13 mouse cellular contexts compared by ENCODE assay signal in the genomic region with DNA sequence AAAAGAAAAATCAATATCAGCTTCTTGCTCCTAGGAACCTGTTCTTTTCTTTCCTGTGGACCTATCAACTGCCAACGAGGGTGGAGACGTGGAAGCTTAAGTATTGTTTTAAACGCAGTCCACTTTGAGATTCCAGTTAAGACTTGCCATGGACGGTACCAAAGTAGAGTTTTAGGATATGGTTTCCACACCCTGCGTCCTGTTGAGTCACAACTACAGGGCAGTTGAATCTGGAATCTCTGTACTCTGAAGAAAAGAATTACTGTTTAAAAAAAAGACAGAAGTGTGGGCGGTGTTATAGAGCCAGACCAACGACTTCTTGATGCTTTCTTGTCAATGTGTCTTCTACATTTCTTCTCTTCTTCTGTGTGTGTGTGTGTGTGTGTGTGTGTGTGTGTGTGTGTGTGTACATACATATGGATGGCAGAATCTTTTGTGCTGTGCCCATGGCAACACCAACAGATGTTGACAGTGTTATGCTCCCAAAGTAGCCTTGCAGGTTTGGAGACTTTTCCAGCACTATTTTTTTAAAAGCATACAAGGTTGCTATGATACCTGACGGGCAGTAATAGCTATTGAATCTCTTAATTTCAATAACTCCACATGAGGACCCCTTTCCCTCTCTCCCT.
DNase-seq lines count a peak whose midpoint lies in the region; ATAC-seq and TF ChIP-seq lines count a peak whose summit lies in the region.
"Had no signal": no experiment of that assay in that cellular context is flagged by ENCODE, and none has a peak within 500 bp of the region (broad histone marks: within the 10 kb centered on the region; RNA-seq: fewer than 3 reads in every experiment).

No protein-coding gene starts in this region.

- no peak overlapping the region for H3K9ac ChIP-seq in kidney, embryonic 15.5 days
- no peak overlapping the region for H3K9ac ChIP-seq in hindbrain, embryonic 11.5 days (ENCODE audit: low read depth, low read length)
- H3K9ac ChIP-seq in midbrain, embryonic 13.5 days (replicated peaks) = no peak overlapping the region
- H3K9ac ChIP-seq in stomach, postnatal 0 days (ENCODE audit: low read length) = no peak overlapping the region

- 69% methylated on average over 8 of the region's 8 CpGs for WGBS in kidney, embryonic 15.5 days
- WGBS in hindbrain, embryonic 11.5 days = 32% methylated on average over 8 of the region's 8 CpGs
- WGBS in midbrain, embryonic 13.5 days = 16% methylated on average over 8 of the region's 8 CpGs
- WGBS in stomach, postnatal 0 days = 42% methylated on average over 8 of the region's 8 CpGs

- no peak for ATAC-seq in kidney, embryonic 15.5 days (replicated peaks; ENCODE audit: low FRiP score)
- ATAC-seq in hindbrain, embryonic 11.5 days (ENCODE audit: low FRiP score) = peak; percentile 38; the same call in 1 of the 2 replicates
- ATAC-seq in midbrain, embryonic 13.5 days = peak; percentile 42
- peak; percentile 56; the same call in 1 of the 2 replicates for ATAC-seq in stomach, postnatal 0 days (ENCODE audit: low FRiP score, low TSS enrichment)
- no peak for ATAC-seq in inflammation-experienced regulatory T-cells, adult 6 months

- no peak for TF ChIP-seq EP300 in stomach, postnatal 0 days (optimal IDR thresholded peaks at IDR 0.05)

- no peaks in the 10 kb centered on the region for H3K27me3 ChIP-seq in kidney, embryonic 15.5 days
- H3K27me3 ChIP-seq in hindbrain, embryonic 11.5 days (ENCODE audit: control insufficient read depth, insufficient read depth, low read length) = peaks cover 37% of the 10 kb centered on the region
- peaks cover 74% of the 10 kb centered on the region for H3K27me3 ChIP-seq in midbrain, embryonic 13.5 days
- H3K27me3 ChIP-seq in stomach, postnatal 0 days (ENCODE audit: control insufficient read depth, insufficient read depth, low read length) = no peaks in the 10 kb centered on the region

- H3K4me3 ChIP-seq in kidney, embryonic 15.5 days (replicated peaks) = no peak overlapping the region
- H3K4me3 ChIP-seq in hindbrain, embryonic 11.5 days (ENCODE audit: low read depth, low read length) = no peak overlapping the region
- H3K4me3 ChIP-seq in midbrain, embryonic 13.5 days (replicated peaks) = no peak overlapping the region
- no peak overlapping the region for H3K4me3 ChIP-seq in stomach, postnatal 0 days (ENCODE audit: low read depth, low read length)

- H3K9me3 ChIP-seq in kidney, embryonic 15.5 days (replicated peaks) = no peaks in the 10 kb centered on the region
- no peaks in the 10 kb centered on the region for H3K9me3 ChIP-seq in hindbrain, embryonic 11.5 days (ENCODE audit: control insufficient read depth, low read length)
- H3K9me3 ChIP-seq in midbrain, embryonic 13.5 days = no peaks in the 10 kb centered on the region
- H3K9me3 ChIP-seq in stomach, postnatal 0 days (ENCODE audit: control insufficient read depth, low read length) = no peaks in the 10 kb centered on the region

- no peak for TF ChIP-seq CTCF in stomach, postnatal 0 days (IDR thresholded peaks at IDR 0.05; ENCODE audit: low read depth)

- no peaks in the 10 kb centered on the region for H3K36me3 ChIP-seq in kidney, embryonic 15.5 days
- H3K36me3 ChIP-seq in hindbrain, embryonic 11.5 days (ENCODE audit: control insufficient read depth, insufficient read depth, low read length) = no peaks in the 10 kb centered on the region
- H3K36me3 ChIP-seq in midbrain, embryonic 13.5 days = no peaks in the 10 kb centered on the region
- H3K36me3 ChIP-seq in stomach, postnatal 0 days (ENCODE audit: control insufficient read depth, insufficient read depth, low read length) = no peaks in the 10 kb centered on the region

- peaks cover 4% of the 10 kb centered on the region; the same call in 1 of the 2 replicates for H3K4me1 ChIP-seq in kidney, embryonic 15.5 days
- no peaks in the 10 kb centered on the region for H3K4me1 ChIP-seq in hindbrain, embryonic 11.5 days (replicated peaks; ENCODE audit: control insufficient read depth, insufficient read depth, low read length)
- peaks cover 20% of the 10 kb centered on the region for H3K4me1 ChIP-seq in midbrain, embryonic 13.5 days (replicated peaks)
- H3K4me1 ChIP-seq in stomach, postnatal 0 days (replicated peaks; ENCODE audit: control insufficient read depth, insufficient read depth) = no peaks in the 10 kb centered on the region

- H3K27ac ChIP-seq in kidney, embryonic 15.5 days = no peak overlapping the region
- no peak overlapping the region for H3K27ac ChIP-seq in hindbrain, embryonic 11.5 days (ENCODE audit: low read depth, low read length)
- peak overlapping the region; percentile 36; the same call in 1 of the 2 replicates for H3K27ac ChIP-seq in midbrain, embryonic 13.5 days
- H3K27ac ChIP-seq in stomach, postnatal 0 days (replicated peaks) = no peak overlapping the region

- peak overlapping the region; percentile 38; the same call in 1 of the 2 replicates for H3K4me2 ChIP-seq in kidney, embryonic 15.5 days
- H3K4me2 ChIP-seq in hindbrain, embryonic 11.5 days (replicated peaks; ENCODE audit: low read depth, low read length) = 0 out of 2 replicates have a peak overlapping the region, but pooled peaks have one; percentile 4
- H3K4me2 ChIP-seq in midbrain, embryonic 13.5 days (replicated peaks) = peak overlapping the region; percentile 45
- H3K4me2 ChIP-seq in stomach, postnatal 0 days (replicated peaks; ENCODE audit: low read depth) = peak overlapping the region; percentile 24

- DNase-seq in kidney, adult 8-10 months = no peak
- no peak for DNase-seq in hindbrain, embryonic 11.5 days (ENCODE audit: low spot score)
- DNase-seq in stomach, postnatal 0 days (ENCODE audit: low spot score) = no peak
- DNase-seq in cerebellum, adult 9-11 months = no peak
- DNase-seq in cerebellum, adult 8-10 months = no peak
- DNase-seq: adrenal gland, adult 8-10 months; heart, postnatal 10 days; kidney, postnatal 14 days; lung, adult 18-20 months; thymus, postnatal 36 days had no signal

Comparison
In these comparisons a context has a peak if more than half of its experiments do, and no peak if none do; other contexts are left out.
1. ATAC-seq: peak in hindbrain, embryonic 11.5 days (single experiment), midbrain, embryonic 13.5 days (single experiment) and stomach, postnatal 0 days (single experiment); none in kidney, embryonic 15.5 days (single experiment) and inflammation-experienced regulatory T-cells, adult 6 months (single experiment).
2. Peak in every context shown above with its lines, with median percentiles within 50 percentile points of each other: H3K4me2 ChIP-seq.